Mouse (Mus musculus): Measurements from ENCODE around the gene Nsun7.

The Nsun7 gene

DNA sequence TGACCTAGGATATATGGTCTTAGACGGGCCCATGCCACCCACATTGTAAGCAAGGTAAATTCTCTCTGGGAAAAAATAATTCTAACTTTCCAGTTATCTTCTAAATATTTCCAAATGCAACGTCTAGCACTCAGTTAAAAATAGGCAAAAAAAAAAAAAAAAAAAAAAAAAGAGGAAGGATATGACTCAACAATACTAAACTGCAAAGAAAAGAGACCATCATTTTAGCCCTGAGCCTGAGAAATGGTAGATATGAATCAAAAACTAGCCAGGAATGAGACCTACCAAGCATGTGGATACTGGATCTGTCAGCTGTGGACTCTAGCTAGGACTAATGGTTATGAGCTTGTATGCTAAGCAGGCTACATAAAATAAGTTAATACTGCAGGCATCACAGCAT is 20.0 kb downstream of the Nsun7 start:
- DNase-seq (ENCODE audit: low read depth): no peak

DNA sequence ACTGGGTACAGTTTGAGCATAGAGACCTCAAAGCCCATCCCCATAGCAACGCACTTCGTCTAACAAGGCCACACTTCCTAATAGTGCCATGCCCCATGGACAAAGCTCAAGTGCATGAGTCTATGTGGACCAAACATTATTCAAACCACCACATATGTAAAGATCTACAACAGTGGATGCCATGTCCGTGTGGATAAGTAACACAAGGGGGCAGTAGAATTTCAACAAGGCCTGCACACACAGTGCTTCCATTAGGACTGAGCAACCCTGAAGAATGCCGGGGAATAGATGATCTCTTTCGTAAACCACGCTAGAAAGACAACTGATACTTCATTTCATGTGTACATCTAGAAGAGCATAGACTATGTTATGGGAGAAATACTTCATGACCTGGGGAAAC is 21.0 kb downstream of the Nsun7 start:
- no peak for DNase-seq (ENCODE audit: low read depth)

DNA sequence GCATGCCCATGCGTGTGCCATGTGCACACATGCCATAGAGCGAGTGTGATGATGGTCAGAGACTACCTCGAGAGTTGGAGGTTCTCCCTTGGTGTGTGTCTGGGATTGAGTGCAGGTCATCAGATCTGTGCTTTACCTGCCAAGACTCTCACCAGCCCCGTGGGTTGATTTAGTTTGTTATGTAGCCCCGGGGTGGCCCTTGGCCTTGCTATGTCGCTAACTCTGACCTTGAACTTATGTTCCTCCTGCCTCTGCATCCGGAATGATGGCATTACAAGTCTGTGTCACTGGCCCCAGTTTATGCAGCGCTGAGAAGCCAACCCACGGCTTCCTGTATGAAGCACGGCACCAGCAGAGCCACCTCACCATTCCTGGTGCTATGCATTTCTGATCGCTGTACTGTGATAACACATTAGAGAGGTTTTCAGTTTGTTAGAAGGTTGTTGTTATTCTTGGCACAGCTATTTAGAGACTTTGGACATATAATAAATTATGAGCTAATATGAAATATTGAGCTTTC is 34.5 kb downstream of the Nsun7 start:
- no peak for DNase-seq (ENCODE audit: low read depth)

DNA sequence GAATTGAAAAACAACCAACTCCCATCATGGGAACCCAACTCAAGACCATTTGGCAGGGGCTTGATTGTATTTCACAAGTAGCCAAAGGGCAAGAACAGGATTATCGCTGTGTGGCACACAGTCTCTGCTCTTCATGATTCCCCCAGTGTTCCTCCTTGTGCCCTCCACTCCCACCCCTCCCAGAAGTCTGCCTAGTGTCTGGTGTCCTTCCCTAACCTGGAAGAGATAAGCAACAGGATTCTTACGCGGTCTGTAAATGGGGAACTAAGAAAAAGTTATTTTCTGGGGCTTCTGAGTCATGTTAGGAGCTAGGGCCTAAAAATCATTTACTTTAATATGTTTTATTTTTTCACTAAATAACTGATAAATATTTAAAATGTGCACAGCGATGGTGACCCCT is 35.3 kb downstream of the Nsun7 start:
- no peak for DNase-seq (ENCODE audit: low read depth)

DNA sequence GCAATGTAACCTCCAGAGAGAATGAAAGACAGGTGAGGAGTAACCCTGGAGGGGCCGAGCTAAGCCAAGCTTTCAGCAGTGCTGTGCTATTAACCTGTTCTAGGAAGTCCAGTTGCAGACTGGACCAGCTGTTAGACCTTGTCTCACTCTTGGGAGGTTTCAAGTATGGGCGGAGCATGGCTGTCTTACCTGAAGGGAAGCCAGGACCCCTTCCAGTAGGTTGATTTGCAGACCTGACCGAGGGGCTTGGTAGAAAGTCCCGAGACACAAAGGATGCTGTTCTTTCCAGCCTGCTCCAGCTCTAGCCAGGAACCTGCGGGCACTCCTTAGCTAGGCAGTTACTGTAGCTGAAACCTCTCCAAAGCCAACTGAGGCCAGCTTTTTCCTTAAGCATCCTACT is 36.4 kb downstream of the Nsun7 start:
- no peak for DNase-seq (ENCODE audit: low read depth)

DNA sequence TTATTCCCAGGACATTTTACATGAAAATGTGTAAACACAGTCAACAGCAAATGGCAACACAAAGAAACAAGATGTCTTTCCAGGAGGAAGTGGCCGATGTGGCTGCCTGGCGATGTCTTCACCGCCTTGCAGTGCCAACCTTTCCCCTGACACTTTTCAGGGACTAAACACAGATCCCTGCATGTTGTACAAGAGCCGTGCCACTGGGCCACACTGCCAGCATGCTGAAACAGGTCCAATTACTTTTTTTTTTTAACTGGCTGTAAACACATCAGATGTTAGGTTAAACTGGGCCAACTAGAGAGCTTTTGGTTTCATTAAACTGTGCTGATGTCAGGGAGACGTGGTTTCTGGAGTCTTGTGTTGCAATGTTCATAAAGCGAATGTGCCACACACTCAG is 39.2 kb downstream of the Nsun7 start:
- no peak for DNase-seq (ENCODE audit: low read depth)

DNA sequence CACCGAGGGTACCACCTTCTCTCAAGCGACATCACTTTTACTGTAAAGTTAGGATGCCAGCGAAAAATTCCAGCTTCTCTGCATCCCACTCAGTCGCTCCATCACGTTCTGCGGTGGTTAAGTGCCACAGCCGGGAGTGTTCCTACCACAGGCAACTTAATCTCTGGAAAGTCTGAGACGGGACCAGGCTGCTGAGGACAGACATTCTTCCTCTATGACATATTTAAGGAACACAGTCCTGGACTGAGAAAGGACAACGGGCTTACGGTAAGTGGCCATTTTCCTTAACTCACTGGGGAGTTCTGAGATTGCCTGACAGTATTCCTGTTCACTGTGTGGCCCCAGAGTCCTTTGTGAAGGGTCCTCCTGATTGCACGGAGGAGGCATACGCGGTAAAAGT is 40.9 kb downstream of the Nsun7 start:
- no peak for DNase-seq (ENCODE audit: low read depth)

DNA sequence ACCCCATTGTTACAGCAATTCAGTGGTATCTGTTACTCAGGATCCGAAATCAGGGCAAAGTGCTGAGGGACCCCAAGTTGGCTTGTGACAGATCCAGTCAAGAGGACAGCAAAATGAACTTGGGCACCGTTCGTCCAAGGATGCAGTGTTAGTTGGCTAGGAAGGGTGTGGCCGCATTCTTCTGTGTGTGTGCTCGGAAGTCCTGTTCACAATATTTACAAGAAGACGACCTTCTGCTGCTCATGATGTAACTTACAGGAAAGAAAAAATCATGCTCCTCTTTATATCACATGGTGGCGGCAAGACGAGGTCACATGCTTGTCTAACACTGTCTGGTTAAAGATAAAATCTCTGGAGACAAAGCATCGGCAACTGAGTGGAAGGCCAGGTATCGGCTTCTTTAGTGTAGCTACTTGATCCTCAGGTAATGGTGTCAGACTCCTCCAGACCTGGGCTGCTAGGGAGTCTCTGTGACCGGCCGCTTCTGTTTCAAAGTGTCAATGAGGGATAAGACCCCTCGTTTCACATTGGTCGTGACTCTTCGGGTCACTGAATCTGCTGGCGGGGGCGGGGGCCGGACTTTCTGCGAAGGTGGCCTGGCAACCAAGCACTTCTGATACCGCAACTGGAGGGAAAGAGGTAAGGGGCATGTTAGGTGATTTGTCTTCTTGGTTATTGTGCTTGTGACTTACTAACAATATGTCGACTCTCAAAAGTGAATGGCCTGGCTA is 42.6 kb downstream of the Nsun7 start:
- no peak for DNase-seq (ENCODE audit: low read depth)

DNA sequence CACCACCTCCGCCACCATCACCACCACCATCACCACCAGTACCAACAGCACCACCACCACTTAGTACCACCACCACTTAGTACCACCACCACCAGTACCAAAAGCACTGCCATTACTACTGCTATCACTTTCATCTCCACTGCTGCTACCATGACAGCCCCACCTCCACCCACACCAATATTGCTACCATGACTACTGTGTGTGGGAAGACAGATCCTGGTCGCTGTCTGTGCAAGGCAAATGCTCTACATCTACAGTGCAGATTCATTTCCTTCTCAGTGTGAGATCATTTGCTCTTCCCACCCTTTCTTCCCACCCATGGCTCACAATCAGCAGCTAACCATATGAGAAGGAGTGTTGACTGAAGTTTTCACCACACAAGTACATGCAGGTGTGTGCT is 43.2 kb downstream of the Nsun7 start:
- DNase-seq (ENCODE audit: low read depth): no peak

DNA sequence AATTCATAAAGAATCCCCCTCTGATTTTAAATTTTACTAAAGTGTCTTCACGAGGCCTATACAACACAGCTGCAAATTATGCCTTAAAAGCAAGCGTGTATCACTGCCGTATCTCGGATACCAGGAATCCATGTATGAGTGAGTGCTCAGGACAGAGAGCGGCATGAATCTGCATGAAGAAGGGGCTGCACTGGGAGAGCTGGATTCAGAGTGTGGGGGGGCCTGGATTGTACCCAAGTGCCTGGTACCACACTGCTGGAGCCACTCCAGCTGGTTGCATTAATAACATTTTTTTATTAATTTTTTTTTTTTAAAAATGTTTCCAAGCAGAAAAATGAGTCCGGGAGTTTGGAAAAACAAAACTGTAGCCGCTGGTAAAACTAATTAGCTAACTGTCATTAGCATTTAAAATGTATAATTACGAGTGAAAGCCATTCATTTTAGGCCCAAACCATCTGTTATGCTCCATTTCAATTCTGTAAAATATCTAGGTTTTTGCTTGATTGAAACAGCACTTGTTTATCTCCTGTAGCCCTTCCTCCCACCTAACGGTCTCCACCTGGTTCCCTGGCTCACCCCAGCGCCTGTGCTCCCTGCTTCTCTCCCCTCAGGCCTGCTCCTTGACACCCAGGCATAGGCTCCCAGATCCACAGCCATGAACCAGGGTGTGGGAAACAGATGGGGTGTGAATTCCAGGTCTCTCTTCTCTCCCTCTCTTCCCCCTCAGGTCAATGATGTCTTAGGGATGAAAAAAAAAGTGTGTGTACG is 44.8 kb downstream of the Nsun7 start:
- no peak for DNase-seq (ENCODE audit: low read depth)

DNA sequence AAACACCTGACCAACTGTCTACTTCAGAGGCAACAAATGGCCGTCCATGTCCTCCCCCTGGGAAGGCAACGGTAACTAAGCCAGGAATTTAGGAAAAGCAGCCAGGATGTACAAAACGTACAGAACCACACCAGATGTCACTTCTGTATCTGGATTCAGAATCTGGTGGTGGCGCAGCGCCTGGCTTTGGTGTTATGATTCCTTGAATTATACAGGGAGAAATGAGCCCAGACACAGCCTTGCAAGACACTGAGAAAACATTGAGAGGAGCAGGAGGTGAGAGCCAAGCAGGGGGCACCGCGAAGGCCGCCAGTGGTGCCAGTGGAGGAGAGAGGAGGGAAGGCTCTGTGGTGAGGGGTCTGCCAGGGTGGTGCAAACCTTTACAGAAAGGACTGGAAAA is 45.8 kb downstream of the Nsun7 start:
- DNase-seq (ENCODE audit: low read depth): no peak

DNA sequence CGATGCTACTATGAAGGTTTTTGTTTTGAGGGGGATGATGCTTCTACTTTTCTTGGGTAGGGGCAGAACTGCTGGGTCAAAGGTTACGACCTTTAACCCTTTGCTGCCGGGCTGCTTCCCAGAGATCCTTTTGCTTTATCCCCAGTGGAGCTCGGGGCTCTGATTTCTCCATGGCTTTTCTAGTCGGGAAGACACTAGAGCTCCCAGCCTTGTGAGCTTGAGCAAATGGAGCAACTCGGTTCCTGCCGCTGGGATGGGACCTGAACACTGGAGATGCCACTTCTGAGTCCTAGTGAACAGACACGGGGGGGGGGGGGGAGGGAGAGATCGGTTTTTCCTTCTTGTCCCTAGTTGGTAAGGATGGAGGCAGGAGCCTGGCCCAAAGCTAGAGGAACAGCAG is 50.6 kb downstream of the Nsun7 start:
- DNase-seq (ENCODE audit: low read depth): no peak

DNA sequence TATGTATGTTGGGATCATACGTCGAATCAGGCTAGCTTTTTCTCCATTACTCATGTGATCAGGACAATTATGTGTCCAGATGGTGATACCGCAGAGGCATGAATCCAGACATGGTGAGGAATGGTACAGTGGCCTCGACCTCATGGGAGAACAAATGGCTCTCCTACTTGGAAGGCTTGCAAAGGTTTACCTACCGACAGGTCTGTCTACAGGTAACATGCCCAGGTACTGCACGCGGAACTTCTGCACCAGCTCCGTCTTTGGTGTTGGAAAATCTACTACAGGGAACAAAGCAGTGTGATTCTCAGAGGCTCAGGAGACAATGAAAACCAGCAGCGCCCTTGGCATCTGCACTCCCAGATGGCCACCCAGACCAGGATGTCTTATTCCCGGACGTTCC is 51.1 kb downstream of the Nsun7 start:
- no peak for DNase-seq (ENCODE audit: low read depth)

DNA sequence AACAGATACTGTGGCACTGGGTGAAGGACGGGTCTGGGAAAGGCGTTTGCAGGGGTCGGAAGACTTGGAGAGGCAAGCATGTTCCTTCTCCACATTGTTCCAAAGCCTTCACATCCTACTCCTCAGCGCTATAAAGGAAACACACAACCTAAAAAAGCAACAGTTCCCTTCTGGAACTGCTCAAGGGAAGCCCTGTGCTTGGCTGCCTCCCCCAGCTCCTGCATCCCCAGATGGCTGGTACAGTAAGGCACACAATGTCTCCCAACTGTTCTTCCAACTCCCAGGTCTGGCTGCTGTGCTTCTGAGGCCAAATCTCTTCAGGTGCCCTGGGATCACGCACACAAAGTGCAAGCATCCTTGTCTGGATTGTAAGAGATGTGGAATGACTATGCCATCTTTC is 56.1 kb downstream of the Nsun7 start:
- DNase-seq (ENCODE audit: low read depth): no peak

DNA sequence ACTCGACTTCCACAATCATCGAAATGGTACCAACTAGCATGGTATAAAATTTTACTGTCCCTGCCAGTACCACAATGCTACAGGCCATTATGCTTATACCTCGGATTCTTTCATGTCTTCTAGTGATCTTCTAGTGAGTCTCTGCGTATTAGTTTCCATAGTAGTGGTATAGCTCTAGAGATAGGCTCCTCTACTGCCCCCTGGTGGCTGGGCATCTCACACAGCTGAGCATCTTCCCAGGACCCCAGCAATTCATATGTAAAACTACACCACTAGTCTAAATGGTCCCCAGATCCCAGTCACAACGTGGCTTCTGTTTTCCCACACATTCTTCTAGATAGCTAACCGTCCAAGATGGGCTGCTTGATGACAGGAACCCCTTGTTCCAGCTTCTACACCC is 59.6 kb downstream of the Nsun7 start:
- DNase-seq (ENCODE audit: low read depth): no peak

DNA sequence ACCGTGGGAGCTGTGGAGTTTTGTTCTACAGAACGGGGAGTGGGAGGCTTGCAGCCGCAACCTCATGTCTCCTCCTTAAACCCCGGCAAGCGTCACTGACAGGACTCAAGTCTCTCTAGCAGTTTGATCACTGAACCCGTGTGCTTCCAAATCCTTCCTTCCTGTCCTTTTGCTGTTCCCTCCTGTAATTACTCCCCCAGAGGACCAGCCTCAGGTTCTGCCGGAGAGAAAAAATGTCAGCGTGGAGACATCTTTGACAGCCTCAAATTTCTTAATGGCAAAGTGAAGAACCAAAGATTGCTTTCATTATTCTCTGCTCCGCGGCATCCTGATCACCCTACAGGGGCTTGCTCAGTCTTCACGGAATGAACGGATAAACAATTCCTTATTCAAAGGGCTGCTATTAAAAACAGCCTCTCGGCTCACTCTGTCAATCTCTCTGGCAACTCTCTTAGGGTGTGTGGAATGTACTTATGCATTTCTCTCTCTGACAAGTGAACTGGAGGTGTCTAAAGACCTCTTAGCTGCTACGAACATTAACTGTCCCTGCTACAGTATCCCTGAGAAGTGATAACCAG is 60.2 kb downstream of the Nsun7 start:
- DNase-seq (ENCODE audit: low read depth): no peak

DNA sequence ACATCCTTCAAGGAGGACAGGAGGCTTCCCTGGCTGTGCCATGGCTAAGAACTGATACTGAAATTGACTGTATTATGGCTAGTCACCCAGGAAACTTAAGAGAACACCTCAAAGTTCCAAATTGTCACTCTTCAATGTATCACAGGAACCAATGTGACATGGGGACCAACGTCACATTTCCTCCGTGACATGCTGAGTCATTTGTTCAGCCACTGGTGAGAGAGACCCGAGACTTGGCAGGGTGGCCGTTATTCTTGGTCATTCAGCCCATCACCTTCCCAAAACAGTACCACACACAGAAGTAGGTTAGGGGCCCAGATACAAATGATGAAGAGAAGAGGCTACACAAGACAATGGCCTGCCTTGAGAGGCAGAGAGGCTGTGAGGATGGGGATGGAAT is 63.4 kb downstream of the Nsun7 start:
- no peak for DNase-seq (ENCODE audit: low read depth)

DNA sequence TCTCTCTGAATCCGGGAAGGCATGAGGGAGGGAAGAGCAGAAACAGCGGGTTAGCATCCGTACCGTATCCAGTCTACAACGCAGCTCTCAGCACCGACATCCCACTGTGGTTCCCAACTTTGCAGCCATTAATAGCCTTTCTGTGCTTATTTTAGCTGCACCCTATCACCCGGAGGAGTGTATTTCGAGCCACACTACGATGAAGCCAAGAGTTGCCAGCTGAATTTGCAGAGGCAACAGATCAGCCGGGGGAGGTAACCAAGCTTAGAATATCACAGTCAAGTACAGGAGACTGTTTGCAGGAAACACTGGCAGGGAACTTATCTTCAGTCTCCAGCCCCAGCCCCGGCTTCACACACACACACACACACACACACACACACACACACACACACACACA is 63.9 kb downstream of the Nsun7 start:
- DNase-seq (ENCODE audit: low read depth): no peak

DNA sequence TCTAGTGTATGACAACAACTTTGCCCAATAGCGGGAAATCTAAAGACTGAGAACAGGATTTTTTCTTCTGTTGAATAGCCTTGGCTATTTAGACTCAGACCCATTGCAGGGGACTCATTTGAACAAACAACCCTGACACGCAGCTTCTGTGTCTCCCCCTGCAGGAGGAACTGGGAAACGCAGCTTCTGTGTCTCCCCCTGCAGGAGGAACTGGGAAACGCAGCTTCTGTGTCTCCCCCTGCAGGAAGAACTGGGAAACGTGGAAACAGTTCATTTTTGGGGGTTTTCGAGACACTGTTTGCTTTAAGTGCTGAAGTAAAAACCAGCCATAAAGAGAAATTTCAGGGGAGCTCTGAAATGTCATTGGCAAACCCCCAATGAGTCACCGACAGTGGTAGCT is 66.7 kb downstream of the Nsun7 start:
- no peak for DNase-seq (ENCODE audit: low read depth)

DNA sequence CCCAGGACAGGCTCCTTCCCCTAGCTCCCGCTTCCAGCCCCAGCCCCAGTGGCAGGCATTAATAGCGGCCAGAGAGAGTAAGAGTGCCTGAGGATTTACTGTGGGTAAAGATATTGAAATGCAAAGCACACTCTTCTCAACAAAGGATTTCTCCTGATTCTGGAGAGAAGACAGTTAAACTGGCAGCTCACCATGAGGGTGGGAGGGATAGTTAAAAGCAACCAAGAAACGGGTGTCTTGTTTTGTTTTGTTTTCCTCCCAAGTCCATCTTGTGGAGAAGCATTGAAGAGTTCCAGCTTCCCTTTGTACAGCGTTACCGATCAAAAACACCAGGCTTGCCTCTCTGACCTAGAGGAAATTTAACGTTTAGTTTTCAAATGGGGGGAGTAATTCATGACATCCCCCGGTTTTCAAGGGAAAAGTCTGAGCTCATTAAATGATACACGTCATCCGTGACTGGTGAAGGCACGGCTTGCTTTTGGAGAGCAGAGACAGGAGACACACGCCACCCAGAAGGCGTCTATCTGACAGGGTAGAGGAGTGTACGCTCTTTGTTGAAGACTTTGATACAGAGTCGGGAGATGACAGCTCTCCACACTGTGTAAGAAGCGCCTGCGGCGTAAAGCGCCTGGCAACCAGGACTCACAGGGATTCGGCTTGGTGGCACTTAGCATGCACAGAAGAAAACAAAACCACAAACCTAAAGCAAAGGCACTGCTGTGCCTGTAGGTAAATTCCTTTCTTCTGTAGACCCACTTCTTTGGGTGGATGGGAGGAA is 68.4 kb downstream of the Nsun7 start:
- DNase-seq (ENCODE audit: low read depth): no peak

DNA sequence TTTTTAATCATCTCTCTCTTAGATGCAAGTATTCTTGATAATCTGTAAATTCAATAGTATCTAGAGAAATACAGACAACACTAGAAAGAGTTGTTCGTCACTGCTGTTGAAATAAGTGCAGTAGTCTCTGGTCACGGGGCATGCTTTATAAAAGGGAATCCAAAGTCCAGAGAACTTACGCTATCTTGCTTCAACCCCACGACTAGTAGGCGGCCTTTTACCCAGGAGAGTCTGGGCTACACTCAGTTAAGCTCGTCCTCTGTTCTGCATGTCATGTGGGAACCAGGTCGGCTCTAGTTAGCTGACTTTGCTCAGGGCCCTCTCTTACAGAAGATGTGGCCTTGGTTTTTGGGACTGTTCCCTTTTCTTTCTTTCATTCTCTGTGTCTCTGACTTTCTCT is 69.1 kb downstream of the Nsun7 start:
- DNase-seq (ENCODE audit: low read depth): no peak

DNA sequence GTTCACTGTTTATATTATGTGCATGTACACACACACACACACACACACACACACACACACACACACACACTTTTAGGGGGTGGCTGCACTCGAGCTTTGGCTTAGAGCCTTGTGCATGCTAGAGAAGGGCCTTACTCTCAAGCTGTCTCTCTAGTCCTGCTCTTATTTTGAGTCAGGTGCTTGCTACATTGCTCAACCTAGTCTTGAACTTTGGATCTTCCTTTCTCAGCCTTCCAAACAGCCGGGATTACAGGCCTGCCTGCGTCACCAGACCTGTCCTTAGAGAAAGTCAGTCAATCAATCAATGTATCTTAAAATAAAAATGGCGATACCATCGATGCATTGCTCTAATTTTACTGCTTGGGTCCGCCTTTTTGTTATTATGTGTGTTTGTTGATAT is 71.1 kb downstream of the Nsun7 start:
- DNase-seq (ENCODE audit: low read depth): no peak
